ENCODE assay signal across 25 mouse cellular contexts in the genomic region with DNA sequence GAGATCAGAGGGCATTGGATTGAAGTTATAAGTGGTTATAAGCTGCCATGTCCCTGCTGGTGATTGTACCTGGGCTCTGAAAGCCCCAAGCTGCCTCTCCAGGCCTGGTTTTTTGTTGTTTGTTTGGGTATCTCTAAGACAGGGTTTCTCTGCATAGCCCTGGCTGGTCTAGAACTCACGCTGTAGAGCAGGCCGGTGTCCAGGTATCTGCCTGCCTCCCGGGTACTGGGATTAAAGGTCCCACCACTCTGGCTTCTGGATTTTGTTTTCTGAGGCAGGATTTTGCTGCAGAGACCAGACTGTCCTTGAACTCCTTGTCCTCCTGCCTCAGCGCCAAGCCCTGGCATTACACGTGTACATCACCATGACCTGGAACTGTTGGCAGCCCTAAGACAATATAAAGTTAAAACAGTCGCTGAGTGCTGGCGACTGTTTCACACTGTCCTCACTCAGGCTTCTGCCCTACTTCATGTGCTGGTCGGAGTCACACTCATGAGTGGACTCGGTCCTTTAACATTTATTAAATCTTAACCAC. TPM values are rescaled to one million over a fixed set of nuclear protein-coding genes. Genes with fewer than 3 reads are reported as not detected.
A peak's percentile ranks its signal among the peaks of the same experiment; 100 is the strongest.
DNase-seq lines count a peak whose midpoint lies in the region; TF ChIP-seq lines count a peak whose summit lies in the region.
"Had no signal": no experiment of that assay in that cellular context is flagged by ENCODE, and none has a peak within 500 bp of the region (broad histone marks: within the 10 kb centered on the region; RNA-seq: fewer than 3 reads in every experiment).

No protein-coding gene starts in this region.

- WGBS in kidney, adult 2 months: 67% methylated on average over 9 of the region's 9 CpGs

- H3K27me3 ChIP-seq in kidney, adult 2 months (replicated peaks; ENCODE audit: control insufficient read depth, insufficient read depth, low read length): no peaks in the 10 kb centered on the region
- H3K27me3 ChIP-seq: embryonic facial prominence, embryonic 12.5 days; forebrain, embryonic 15.5 days; hindbrain, embryonic 13.5 days had no signal

- intact Hi-C loops in gastrocnemius, adult 2 months (cut with DNase I): no loop called here
- intact Hi-C loops in gastrocnemius, postnatal 14 days (cut with DNase I; ENCODE audit: low total_unique reads): no loop called here

- no peak overlapping the region for H3K4me3 ChIP-seq in gastrocnemius, adult 2 months
- no peak overlapping the region for H3K4me3 ChIP-seq in kidney, adult 2 months (ENCODE audit: insufficient read depth, low read depth, low read length)
- H3K4me3 ChIP-seq: embryonic facial prominence, embryonic 12.5 days; forebrain, embryonic 15.5 days; hindbrain, embryonic 13.5 days had no signal

- TF ChIP-seq CTCF in gastrocnemius, adult 2 months (IDR thresholded peaks at IDR 0.05): no peak
- TF ChIP-seq CTCF in kidney, adult 2 months (conservative IDR thresholded peaks at IDR 0.05; ENCODE audit: insufficient read depth, insufficient read length, low read depth, low read length): no peak

- peak; percentile 65 to 79 for DNase-seq in adrenal gland, adult (ENCODE audit: inconsistent age in 2 of 2, low spot score in 1 of 2)
- DNase-seq in adrenal gland, postnatal 4 days (ENCODE audit: low spot score in 2 of 2): no peak
- no peak for DNase-seq in gastrocnemius, adult 2 months
- DNase-seq in gastrocnemius, postnatal 14 days: no peak
- peak; percentile 43 for DNase-seq in kidney, adult 2 months
- DNase-seq in kidney, postnatal 14 days: no peak
- peak; percentile 45 to 65 for DNase-seq in adrenal gland, postnatal 36 days
- no peak for DNase-seq in layer of hippocampus, adult 9-10 months (ENCODE audit: low spot score)
- DNase-seq: B cell, adult 2 months; cerebellum, adult 11-12 months; cerebellum, adult 9-10 months; cerebellum, postnatal 25 days; gastrocnemius, postnatal 10 days; heart, postnatal 14 days had no signal

- peak overlapping the region; percentile 62; the same call in 1 of the 2 replicates for H3K27ac ChIP-seq in gastrocnemius, adult 2 months
- H3K27ac ChIP-seq in kidney, adult 2 months (ENCODE audit: insufficient read depth, low read depth, low read length): no peak overlapping the region
- H3K27ac ChIP-seq: embryonic facial prominence, embryonic 12.5 days; forebrain, embryonic 15.5 days; hindbrain, embryonic 13.5 days; hindbrain, postnatal 0 days had no signal

- H3K36me3 ChIP-seq in kidney, adult 2 months (ENCODE audit: control insufficient read depth, insufficient read depth, low read length): no peaks in the 10 kb centered on the region

- peaks cover 9% of the 10 kb centered on the region for H3K4me1 ChIP-seq in kidney, adult 2 months (ENCODE audit: control insufficient read depth, insufficient read depth, low read length)

- no peak for TF ChIP-seq POLR2A in kidney, adult 2 months (IDR thresholded peaks at IDR 0.05; ENCODE audit: low read depth, low read length)

RNA-seq across cellular contexts. Expression of a gene that starts 7.5 kb away (rescaled TPM):
- total RNA-seq in adrenal gland, postnatal 4 days (2021): 10 to 100 TPM; 21.6 to 24.9 TPM
- 10 to 100 TPM; 30.2 to 30.6 TPM for total RNA-seq in gastrocnemius, adult 2 months (2021)
- 10 to 100 TPM; 16.2 to 16.7 TPM for total RNA-seq in gastrocnemius, postnatal 14 days (2021)
- polyA plus RNA-seq in kidney, adult 2 months (2012; rRNA removed): 23.4 and 28.9 TPM in 2 replicates
- 10 to 100 TPM; 14.8 to 18.7 TPM for total RNA-seq in adrenal gland, postnatal 36 days (2021)

RNA-seq across cellular contexts. Expression of a gene that starts 16.1 kb away (rescaled TPM):
- not detected for total RNA-seq in adrenal gland, postnatal 4 days (2021)
- total RNA-seq in gastrocnemius, adult 2 months (2021): 1 to 10 TPM in 1 of 2 experiments, under 1 TPM in 1; 0.92 to 1.6 TPM
- not detected for total RNA-seq in gastrocnemius, postnatal 14 days (2021)
- 0.11 and 0.14 TPM in 2 replicates for polyA plus RNA-seq in kidney, adult 2 months (2012; rRNA removed)
- not detected for total RNA-seq in adrenal gland, postnatal 36 days (2021)
- total RNA-seq: G1E; gastrocnemius, postnatal 10 days; hematopoietic stem cell, adult 5-6 weeks had no signal
- polyA plus RNA-seq: CD4-positive, CD25-positive, alpha-beta regulatory T cell, adult 4 months; embryonic facial prominence, embryonic 12.5 days; forebrain, embryonic 11.5 days; forebrain, embryonic 15.5 days; G1E; heart, embryonic 14.5 days; hindbrain, embryonic 13.5 days; intestine, embryonic 14.5 days had no signal

RNA-seq across cellular contexts. Expression of a gene that starts 31.4 kb away (rescaled TPM):
- 1 to 10 TPM; 2.9 to 9.6 TPM for total RNA-seq in adrenal gland, postnatal 4 days (2021)
- total RNA-seq in gastrocnemius, adult 2 months (2021): 100 to 1,000 TPM; 223 to 468 TPM
- 100 to 1,000 TPM; 218 to 313 TPM for total RNA-seq in gastrocnemius, postnatal 14 days (2021)
- polyA plus RNA-seq in kidney, adult 2 months (2012; rRNA removed): 2.9 and 9.5 TPM in 2 replicates
- total RNA-seq in adrenal gland, postnatal 36 days (2021): under 1 TPM; 0.33 to 0.46 TPM
- total RNA-seq: G1E; hindbrain, postnatal 0 days had no signal
- polyA plus RNA-seq: CD4-positive, CD25-positive, alpha-beta regulatory T cell, adult 4 months; embryonic facial prominence, embryonic 12.5 days; forebrain, embryonic 11.5 days; forebrain, embryonic 15.5 days; G1E had no signal

RNA-seq across cellular contexts. Expression of a gene that starts 36.2 kb away (rescaled TPM):
- 10 to 100 TPM in 1 of 2 experiments, 1 to 10 TPM in 1; 1.0 to 24.8 TPM for total RNA-seq in adrenal gland, postnatal 4 days (2021)
- total RNA-seq in gastrocnemius, adult 2 months (2021): under 1 TPM in 1 of 2 experiments, not detected in 1; 0.25 TPM
- total RNA-seq in gastrocnemius, postnatal 14 days (2021): under 1 TPM; 0.31 to 0.80 TPM
- polyA plus RNA-seq in kidney, adult 2 months (2012; rRNA removed): 286 and 318 TPM in 2 replicates
- not detected for total RNA-seq in adrenal gland, postnatal 36 days (2021)
- total RNA-seq: hematopoietic stem cell, adult 5-6 weeks had no signal
- polyA plus RNA-seq: CD4-positive, CD25-positive, alpha-beta regulatory T cell, adult 4 months; cortical plate, adult 2 months; embryonic facial prominence, embryonic 12.5 days; forebrain, embryonic 11.5 days; forebrain, embryonic 15.5 days; G1E; hindbrain, embryonic 13.5 days had no signal

RNA-seq across cellular contexts. Expression of a gene that starts 53.5 kb away (rescaled TPM):
- 1 to 10 TPM in 1 of 2 experiments, not detected in 1; 2.3 TPM for total RNA-seq in adrenal gland, postnatal 4 days (2021)
- not detected for total RNA-seq in gastrocnemius, adult 2 months (2021)
- total RNA-seq in gastrocnemius, postnatal 14 days (2021): 1 to 10 TPM; 1.2 to 1.8 TPM
- polyA plus RNA-seq in kidney, adult 2 months (2012; rRNA removed): 99.3 and 105 TPM in 2 replicates
- not detected for total RNA-seq in adrenal gland, postnatal 36 days (2021)
- total RNA-seq: G1E; heart, postnatal 14 days; hematopoietic stem cell, adult 5-6 weeks had no signal
- polyA plus RNA-seq: CD4-positive, CD25-positive, alpha-beta regulatory T cell, adult 4 months; cortical plate, adult 2 months; forebrain, embryonic 15.5 days; G1E; heart, embryonic 14.5 days; intestine, embryonic 14.5 days had no signal

Comparison
In these comparisons a context has a peak if more than half of its experiments do, and no peak if none do; other contexts are left out.
1. DNase-seq: peak in adrenal gland, adult (2 of 2), kidney, adult 2 months (single experiment) and adrenal gland, postnatal 36 days (2 of 2); none in adrenal gland, postnatal 4 days (0 of 2), gastrocnemius, adult 2 months (single experiment), gastrocnemius, postnatal 14 days (single experiment), kidney, postnatal 14 days (single experiment) and layer of hippocampus, adult 9-10 months (single experiment).
2. RNA of a gene that starts 31.4 kb away (total RNA-seq): 223 to 468 TPM in gastrocnemius, adult 2 months and 218 to 313 TPM in gastrocnemius, postnatal 14 days; 2.9 to 9.6 TPM in adrenal gland, postnatal 4 days and 0.33 to 0.46 TPM in adrenal gland, postnatal 36 days; every median in the first group is over 10 times any median in the second.